Mouse (Mus musculus) hematopoietic stem cell, adult 5-6 weeks (primary cell): ENCODE measurements around the gene Rgs16. TPM values are rescaled to one million over a fixed set of nuclear protein-coding genes. Genes with fewer than 3 reads are reported as not detected.
"Not testable (repeated sequence)": the region's sequence is repeated elsewhere in the genome, so short reads cannot be mapped to it uniquely, and the experiment has no call there.

ENCODE experiments used
- ATAC-seq, 2 experiments: fragments of 125-278 bp in 1 of 2; replicated peaks in 1 of 2; 2 replicates each; pipeline ENCODE4 v1.8.0; 2016 to 2017; ENCODE audit warnings: inconsistent platforms in 2 of 2, mild to moderate bottlenecking in 2 of 2, moderate number of reproducible peaks in 2 of 2, low read depth in 1 of 2, moderate TSS enrichment in 1 of 2; ENCODE audit not compliant: low FRiP score in 2 of 2, poor library complexity in 2 of 2, severe bottlenecking in 2 of 2, insufficient read depth in 1 of 2, low TSS enrichment in 1 of 2
- total RNA-seq: library from RNA; stranded (forward); fragments of 172-1452, 232-1000 nt; gene quantifications from 2 replicates; pipeline ENCODE4 v1.2.3, GENCODE M21; 2017

Rgs16 gene
- total RNA-seq, 1 experiment from 2014 or later = 0.45 TPM

DNA sequence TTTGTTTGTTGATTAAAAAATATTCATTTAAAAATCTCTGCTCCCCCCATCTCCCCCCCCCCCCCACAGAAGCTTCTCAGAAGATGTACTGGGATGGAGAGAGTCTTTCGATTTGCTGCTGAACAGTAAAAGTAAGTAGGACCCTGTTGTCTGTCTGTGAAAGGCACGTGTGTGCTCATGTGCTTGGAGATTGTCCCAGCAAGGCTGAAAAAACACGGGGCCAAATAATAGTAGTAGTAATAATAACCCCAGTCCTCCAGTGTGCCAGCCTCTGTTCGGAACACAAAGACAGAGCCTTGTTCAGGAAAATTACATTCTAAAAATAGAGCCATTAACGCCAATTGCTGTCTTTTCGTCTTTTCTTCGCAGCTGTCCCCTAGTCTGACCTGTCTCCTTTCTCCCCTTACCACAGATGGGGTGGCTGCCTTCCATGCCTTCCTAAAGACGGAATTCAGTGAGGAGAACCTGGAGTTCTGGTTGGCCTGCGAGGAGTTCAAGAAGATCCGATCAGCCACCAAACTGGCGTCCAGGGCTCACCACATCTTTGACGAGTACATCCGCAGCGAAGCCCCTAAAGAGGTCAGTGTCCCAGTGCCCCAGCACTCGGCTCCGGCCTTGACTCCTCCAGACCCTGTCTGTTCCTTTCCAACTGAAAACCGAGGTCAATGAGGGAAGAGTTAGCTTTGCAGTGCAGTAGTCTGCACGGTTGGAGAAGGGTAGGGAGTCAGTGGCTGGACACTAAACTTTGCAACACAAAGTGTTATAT lies 1.6 kb downstream of the Rgs16 start:
- ATAC-seq = no peak

DNA sequence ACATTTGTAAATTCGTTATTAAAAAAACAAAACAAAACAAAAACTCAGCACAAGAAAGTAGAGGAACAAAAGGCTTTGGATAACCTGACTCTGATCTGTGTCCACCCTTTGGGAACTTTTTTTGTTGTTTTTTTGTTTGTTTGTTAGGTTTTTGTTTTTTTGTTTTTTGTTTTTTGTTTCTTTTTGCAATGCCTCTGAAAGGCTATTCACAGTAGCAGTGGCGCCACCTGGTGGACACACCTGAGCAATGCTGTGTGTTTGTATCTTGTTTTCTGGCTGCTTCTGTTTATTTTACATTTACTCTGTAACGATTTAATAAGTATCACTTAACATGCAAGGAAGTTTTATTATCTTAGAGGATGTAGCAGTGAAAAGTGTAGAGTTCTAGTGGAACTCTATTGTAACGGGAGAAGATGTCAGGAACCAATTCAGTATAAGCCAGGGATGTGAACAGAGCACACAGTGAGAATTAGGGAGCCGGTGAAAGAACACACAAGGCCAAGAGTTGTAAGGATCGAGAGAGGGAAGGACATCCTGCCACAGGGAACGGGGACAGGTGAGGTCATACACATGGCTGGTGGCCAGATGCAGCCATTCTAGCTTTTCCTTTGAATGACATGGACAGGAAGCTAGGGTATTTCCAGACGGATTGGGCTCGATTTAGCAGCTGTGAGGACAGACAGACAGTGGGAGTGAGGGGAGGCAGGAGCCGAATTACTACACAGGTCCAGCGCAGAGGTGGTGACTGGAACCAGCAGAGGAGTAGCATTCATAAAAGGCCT lies 2.4 kb downstream of the Rgs16 start:
- no peak for ATAC-seq

DNA sequence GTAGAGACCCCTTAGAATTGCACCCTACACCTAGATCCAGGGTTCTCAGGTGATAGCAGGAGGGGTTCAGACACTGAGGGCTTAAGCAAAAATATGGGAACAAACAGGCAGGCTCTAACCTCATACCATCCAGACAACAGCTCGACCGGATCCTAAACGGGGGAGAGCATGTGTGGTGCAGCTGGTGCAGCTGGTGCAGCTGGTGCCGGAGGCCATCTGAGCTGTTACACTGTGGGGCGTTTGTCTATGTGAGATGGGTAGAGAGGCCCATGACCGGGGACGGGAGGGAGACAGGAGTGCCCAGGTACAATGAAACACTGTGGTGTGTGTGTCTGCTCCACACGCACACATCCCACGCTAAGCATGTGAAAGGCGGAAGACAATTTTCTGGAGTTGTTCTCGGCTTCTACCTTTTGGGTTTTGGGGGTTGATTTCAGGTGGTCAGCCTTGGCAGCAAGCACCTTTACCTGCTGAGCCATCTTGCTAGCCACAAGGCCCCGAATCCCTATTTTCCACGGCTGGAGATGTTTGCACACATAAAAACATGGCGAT lies 6.0 kb downstream of the Rgs16 start:
- ATAC-seq = no peak

DNA sequence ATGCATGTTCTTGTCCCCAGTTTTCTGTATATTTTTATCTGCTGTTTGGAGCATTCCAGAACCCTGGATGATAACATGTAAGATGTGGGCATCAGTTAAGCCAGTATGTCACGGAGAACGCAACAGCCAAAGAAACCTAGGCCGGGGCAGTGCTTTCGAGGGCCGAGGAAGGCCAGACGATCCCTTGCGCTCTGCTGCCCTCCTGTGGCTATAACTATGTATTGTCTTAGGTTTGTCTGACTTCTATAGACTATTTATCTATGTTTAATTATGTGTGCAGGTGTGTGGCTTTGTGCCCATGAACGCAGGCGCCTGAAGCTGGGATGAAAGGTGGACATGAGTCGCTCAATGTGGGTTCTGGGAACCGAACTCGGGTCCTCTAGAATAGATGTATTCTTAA lies 6.6 kb downstream of the Rgs16 start:
- ATAC-seq = 0 out of 4 replicates have a peak, but pooled peaks have one; percentile 14 to 40

DNA sequence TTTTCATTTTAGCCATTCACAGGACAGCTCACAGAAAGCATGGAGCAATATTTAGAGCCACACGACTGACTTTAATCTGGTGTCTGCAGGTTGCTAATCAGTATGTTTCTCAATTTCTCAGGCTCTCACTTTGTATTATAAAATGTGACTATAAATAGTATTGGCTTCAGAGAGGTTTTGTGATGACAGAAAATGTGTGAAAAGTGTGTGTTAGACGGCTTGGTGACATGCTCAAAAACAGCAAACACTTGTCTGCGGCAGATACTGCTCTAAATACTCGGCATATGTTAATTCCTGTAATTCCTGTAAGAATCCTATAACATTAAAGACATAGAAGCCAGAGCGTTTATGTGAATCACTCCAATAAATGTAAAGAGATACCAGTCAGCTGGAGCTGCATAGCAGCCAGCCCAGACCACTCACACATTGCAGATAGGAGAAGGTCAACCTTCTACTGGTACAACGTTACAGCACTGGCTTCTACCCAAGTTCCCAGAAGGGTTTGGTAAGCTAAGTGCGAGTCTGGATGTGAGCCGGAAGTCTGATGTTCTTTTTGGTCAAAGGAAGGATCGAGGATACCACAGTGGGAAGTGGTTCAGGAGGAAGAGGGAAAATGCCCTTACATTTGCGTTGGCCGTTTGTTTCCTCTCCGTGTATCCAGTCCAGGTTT lies 7.8 kb downstream of the Rgs16 start:
- no peak for ATAC-seq

DNA sequence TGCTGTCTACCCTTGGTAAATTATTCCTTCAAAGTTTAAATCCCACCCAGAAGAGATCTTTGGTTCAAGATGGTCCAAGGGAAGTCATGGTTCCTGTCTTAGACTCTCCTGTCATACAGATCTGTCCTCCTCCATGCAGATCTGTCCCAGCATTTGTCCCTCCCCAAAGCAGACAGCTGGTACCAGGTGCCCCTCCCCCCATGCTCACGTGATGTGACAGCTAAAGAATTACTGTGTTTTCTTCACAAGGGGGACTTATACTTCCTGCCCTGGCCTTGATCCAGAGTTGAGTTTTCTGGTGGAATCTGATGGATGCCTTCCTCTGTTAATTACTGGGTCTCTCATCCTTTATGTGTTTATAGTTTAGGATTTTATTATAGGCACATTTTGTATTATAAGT lies 8.4 kb downstream of the Rgs16 start:
- 0 out of 4 replicates have a peak, but pooled peaks of 1 of the 2 experiments have one; percentile 13 for ATAC-seq

DNA sequence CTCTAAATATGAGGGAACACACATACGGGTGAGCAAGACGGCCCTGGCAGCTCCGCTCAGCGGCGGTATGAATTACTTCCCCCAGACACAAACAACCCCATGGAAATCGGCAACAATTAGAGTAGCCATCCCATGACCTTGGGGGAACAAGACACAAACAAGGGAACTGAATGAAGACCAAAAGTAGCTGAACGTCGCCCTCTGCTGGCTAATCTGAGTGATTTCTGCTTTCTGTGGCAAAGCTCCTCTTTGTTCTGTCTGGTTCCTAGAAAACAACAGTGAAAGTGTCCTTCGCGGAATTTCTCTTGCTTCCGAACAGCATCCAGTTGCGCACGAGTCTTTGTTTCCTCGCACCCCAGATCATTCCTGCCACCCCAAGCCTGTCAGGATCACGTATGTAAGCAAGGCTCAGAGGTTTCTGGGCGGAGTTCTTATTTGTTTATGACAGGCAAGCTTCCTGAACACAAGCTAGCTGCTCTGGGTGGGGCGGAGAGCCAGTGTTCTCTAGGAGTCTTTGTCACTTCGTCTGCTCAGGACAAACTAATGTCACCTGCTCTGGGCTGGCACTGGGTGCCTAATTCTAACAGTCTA lies 9.2 kb downstream of the Rgs16 start, which contains the start of gene Rnasel:
TSS of gene Rnasel (plus strand) at position 216 of the 591 bp plus-strand sequence.
- peak; percentile 51 to 65 for ATAC-seq

DNA sequence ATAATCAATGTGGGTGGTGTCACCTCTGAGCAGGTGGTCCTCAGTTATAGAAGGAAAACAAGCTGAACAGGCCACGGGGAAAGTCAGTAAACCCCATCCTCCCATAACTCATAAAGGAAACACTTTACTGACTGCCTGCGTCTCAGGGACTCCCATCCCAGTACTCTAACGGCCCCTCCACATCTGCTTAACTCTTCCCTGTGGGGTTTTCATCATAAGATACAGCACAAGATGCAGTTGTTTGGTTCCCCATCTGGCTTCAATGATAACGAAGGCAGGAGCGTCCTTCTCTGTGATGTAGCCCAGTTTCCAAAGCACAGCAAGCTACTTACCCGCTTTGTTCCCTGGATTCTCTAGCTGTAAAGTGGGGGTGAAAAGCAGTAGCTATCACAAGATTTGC lies 9.9 kb downstream of the Rgs16 start:
- no peak for ATAC-seq

DNA sequence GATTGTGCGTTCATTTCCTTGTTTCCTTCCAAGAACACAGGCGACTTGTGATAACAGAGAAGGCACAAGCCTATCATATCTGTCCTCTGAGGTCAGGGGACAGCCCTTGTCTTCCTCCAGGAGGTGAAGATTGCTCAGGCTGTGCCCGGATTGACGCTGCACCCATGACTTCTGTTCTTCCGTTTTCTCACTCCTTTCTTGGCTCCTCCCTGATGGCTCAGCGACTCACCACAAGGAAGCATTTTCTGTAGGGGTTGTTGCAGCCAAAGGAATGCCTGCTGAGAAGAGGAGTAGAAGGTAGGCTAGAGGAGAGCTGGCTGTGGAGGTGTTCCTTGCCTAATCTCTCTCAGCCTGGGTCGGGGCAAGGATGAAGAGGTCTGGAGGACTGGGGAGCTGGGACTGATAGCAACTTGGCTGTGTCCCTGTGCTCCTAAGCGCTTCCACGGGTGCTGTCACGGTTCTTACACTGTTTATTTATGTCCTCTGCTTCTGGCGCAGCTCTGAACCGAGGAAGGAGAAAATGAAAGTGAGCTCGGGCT lies 11.7 kb downstream of the Rgs16 start:
- ATAC-seq = peak; percentile 70 to 74

DNA sequence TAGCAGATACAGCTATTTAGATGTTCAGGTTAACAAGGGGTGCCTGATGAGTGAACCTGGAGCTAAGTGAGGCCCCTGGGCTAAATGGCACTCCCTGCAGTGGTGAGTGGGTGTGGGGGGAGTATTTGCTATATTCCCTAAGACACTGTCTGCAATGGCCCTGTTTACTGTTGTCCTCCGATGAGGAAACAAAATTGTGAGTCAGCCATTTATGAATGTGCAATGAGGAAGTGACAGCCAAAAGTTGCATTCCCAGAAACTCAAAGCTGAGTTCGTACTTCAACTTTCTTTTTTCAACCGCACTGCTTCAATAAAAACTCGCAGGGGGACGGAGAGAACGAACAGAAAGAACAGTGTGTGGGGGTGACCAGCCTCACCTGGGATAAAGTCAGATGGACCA lies 12.4 kb downstream of the Rgs16 start:
- ATAC-seq = peak; percentile 9 to 17; a peak in 2 of 4 replicates

DNA sequence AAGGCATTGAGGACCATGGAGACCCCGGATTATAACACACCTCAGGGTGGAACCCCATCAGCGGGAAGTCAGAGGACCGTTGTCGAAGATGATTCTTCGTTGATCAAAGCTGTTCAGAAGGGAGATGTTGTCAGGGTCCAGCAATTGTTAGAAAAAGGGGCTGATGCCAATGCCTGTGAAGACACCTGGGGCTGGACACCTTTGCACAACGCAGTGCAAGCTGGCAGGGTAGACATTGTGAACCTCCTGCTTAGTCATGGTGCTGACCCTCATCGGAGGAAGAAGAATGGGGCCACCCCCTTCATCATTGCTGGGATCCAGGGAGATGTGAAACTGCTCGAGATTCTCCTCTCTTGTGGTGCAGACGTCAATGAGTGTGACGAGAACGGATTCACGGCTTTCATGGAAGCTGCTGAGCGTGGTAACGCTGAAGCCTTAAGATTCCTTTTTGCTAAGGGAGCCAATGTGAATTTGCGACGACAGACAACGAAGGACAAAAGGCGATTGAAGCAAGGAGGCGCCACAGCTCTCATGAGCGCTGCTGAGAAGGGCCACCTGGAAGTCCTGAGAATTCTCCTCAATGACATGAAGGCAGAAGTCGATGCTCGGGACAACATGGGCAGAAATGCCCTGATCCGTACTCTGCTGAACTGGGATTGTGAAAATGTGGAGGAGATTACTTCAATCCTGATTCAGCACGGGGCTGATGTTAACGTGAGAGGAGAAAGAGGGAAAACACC lies 13.7 kb downstream of the Rgs16 start:
- ATAC-seq = no peak

DNA sequence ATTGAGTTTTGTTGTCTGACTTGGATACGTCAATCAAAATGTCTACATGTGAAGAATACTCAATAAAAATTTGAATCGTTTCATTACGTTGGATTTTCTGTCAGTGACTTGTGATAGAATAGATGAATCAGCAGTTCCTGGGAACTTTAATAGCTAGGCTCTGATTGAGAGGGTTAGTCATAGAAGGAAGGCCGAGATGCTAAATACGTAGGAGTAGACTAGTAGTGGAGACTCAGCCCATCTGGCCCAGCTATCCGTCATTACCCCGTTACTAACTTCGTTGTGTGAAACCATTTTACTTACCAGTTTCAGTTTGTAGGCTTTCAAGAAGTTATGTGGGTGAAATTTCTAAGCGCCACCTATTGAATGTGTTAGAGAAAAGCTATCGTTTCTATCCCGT lies 24.0 kb downstream of the Rgs16 start:
- no peak for ATAC-seq

DNA sequence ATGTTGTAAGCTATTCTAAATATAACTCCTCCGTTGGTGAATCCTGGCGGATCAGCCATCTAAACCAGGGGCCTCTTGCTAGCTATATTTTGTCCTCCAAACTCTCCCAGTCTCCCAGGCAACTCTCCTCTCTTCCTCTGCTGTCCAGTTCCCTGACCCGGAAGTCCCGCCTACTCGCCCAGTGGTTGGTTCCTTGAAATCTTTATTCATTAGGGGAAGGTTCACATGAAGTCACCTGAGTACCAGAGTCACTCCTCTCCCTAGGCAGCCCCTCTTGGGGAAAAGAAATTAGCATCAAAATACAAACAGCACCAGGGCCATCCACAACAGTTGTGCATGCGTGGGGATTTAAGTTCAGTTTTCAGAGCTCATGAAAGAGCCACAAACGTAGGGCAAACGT lies 26.1 kb downstream of the Rgs16 start:
- ATAC-seq = no peak

DNA sequence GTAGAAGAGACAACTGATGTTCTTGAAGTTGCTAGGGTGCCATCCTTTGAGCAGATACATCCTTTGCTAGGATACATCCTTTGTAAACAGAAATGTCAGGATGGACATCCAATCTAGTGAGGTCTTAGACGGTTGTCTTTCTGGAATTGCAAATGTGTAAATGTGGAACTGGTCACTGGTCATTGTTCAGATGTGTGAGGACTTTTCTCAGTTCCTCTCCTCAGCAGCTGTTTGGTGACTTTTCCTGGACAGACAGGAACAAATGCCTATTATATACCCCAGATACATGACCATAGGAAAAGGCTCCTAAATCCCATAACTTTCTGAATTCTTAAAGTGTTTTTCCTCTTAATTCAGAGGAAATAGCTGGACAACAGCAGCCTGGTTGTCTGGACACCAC lies 27.1 kb downstream of the Rgs16 start:
- no peak for ATAC-seq

DNA sequence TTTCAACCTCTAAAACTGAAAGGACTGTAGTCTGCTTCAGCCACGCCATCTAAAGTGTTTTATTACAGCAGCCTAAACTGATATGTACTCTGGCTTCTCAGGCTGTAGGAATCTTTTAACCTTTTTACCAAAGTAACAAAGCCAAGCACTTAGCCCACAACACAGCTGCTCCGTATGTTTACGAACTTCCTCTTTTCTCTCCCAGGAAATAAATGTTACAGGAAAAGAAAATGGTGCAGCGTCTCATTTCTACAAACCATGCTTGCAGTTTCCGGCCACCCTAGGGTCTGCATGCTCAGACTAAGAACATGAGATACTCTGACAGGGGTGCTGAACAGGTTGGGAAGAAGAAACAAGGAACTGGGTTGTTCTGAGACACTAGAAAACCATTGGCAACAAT lies 28.3 kb downstream of the Rgs16 start:
- peak; percentile 69 to 78 for ATAC-seq

DNA sequence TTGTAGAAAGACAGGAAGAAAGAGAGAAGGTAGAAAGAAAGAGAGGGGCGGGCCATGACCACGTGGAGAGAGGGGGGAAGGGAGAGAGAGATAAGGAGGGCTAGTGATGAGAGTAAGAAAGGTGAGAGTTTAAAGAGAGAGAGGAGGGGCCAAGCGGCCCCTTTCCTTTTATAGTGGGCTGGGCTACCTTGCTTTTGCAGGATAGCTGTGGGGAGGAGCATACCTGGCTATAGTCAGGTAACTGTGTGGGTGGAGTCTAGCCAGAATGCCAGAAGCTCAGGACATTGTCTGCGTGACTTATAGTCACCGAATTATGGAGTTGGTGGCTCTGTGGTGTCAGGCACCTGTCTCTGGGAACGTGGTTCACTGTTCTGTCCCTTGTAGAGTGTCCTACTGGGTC lies 29.4 kb downstream of the Rgs16 start:
- not testable (repeated sequence) for ATAC-seq
